Mouse (Mus musculus): Measurements from ENCODE around the gene Chrna1. TPM values are rescaled to one million over a fixed set of nuclear protein-coding genes. Genes with fewer than 3 reads are reported as not detected.

Chrna1 gene
- total RNA-seq, 2 experiments from 2014 or later = not detected

- peak; percentile 51 to 55 for DNase-seq
- intact Hi-C loops (cut with DNase I) = loop anchor here (5.0 kb wide), 1 partner anchor 141 kb away; the partner anchor contains the start of gene Gpr155
Measured at GRCm38 (mm10) chr2:73528516-73529355, 51.4 kb downstream of the Chrna1 start.

- DNase-seq = peak in 1 of 2 experiments; percentile 33
- intact Hi-C loops (cut with DNase I) = loop anchor here (2.0 to 5.0 kb wide), 2 partner anchors 31 to 141 kb away; partner anchors contain the start of gene Gpr155
Measured at GRCm38 (mm10) chr2:73527956-73528355, 52.2 kb downstream of the Chrna1 start.

- intact Hi-C loops (cut with DNase I) = loop anchor here (2.0 to 5.0 kb wide), 2 partner anchors 30 to 139 kb away; partner anchors contain the start of gene Gpr155
- peak; percentile 56 to 60 for DNase-seq
Measured at GRCm38 (mm10) chr2:73526691-73527090, 53.4 kb downstream of the Chrna1 start.

- no peak for DNase-seq
- intact Hi-C loops (cut with DNase I) = no loop called here
Measured at GRCm38 (mm10) chr2:73522891-73523290, 57.2 kb downstream of the Chrna1 start.

GRCm38 (mm10) chr2:73522336-73522735, 57.8 kb downstream of the Chrna1 start:
- intact Hi-C loops (cut with DNase I) = no loop called here
- no peak for DNase-seq

GRCm38 (mm10) chr2:73521737-73522136, 58.4 kb downstream of the Chrna1 start:
- intact Hi-C loops (cut with DNase I) = no loop called here
- peak in 1 of 2 experiments; percentile 35 for DNase-seq

GRCm38 (mm10) chr2:73518966-73519365, 61.2 kb downstream of the Chrna1 start:
- DNase-seq = no peak
- intact Hi-C loops (cut with DNase I) = no loop called here

DNA sequence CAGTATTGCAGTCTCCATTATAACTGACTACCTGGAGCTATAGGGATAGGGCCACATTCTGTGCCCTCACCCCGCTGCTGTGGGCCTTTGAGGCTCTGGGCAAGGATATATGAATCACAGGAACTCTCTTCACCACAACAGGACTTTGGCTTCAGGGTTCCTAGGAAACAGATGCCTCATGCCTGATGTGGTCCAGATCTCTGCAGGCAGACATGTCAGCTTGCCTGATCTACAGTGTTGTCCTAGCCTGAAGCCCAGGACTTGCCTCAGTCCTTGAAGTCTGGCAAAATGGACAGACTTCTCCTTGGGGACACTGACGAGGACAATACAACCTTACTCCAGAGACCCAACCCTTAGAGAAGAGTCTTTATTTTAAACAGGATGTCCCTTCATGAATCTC, 61.8 kb downstream of the Chrna1 start:
- intact Hi-C loops (cut with DNase I) = no loop called here
- DNase-seq = no peak

- no peak for DNase-seq
- intact Hi-C loops (cut with DNase I) = no loop called here
Measured at GRCm38 (mm10) chr2:73514178-73514577, 66.0 kb downstream of the Chrna1 start.

Other genes with a start within 250 kb of the Chrna1 start
- gene Gpr155, start 193.8 kb downstream of the Chrna1 start, total RNA-seq (2021) = 10 to 100 TPM in 1 of 2 experiments, 1 to 10 TPM in 1; 8.4 to 10.1 TPM
- gene Wipf1, start 50.6 kb downstream of the Chrna1 start, total RNA-seq (2021) = 10 to 100 TPM; 22.0 to 23.1 TPM
- gene Chn1, start 195.0 kb upstream of the Chrna1 start, total RNA-seq (2021) = 10 to 100 TPM; 60.1 to 62.8 TPM